Mouse (Mus musculus): ENCODE data around the gene Pam.

The Pam gene

DNA sequence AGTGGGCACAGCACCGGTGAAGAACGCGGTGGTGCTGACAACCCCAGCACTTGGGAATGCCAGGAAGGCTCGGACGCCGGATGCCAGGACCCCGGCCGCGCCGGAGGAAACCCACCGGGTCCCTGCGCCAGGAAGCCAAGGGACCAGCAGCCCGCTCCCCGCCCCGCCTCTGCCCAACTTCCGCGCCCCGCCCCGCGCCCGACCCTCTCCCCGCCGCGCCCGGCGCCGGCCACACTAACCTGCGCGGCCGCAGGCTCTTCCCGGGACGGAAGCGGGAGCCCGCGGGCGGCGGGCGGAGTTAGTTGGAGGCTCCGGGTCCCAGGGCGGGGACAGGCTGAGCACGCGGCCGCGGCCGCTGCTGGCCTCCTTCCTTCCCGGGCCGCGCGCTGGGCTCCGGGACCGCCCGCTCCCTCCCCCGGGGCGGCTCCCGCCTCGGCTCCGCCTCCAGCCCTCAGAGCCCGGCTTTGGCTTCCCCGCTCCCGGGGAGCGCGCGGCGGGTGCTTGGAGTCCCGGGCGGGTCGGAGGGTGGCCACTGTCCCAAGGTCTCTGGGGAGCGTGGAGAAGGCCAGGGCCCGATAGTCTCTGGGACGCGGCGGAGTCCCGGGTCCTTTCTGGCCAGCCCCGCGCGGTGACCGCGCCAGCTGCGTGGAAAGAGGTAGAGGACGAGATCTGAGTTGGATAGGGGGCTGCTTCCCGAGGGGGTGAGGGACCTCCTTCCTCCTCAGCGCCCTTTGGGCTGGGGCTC is at the start of gene Pam:
Pam (minus strand) TSS at position 401 of the 745 bp plus-strand sequence.
- in situ Hi-C loops (cut with MboI, MseI): loop anchor here in 1 of 2 experiments (10.0 kb wide), 1 partner anchor 731 kb away; no protein-coding TSS in a partner anchor

DNA sequence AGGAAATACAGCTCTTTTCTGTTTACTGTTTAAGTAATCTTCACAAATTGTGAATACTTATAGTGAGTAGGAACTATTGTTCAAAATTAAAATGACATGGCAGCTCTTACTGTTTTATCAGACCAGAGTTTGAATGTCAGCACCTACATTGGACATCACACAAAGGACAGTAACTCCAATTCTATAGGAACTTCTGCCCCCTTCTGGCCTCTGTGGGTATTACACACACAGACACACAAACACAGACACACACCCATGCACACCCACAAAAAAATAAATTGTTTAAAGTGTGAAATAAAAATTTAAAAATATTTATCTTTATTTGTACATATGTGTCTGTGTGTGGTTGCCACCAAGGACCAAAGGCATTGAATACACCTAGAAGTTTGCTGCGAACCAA is 49.4 kb upstream of the Pam start:
- in situ Hi-C loops (cut with MboI, MseI): loop anchor here in 1 of 2 experiments (10.0 kb wide), 1 partner anchor 330 kb away; no protein-coding TSS in a partner anchor

GRCm38 (mm10) chr1:98131244-98131643 is 35.8 kb upstream of the Pam start:
- in situ Hi-C loops (cut with MboI, MseI): no loop called here

DNA sequence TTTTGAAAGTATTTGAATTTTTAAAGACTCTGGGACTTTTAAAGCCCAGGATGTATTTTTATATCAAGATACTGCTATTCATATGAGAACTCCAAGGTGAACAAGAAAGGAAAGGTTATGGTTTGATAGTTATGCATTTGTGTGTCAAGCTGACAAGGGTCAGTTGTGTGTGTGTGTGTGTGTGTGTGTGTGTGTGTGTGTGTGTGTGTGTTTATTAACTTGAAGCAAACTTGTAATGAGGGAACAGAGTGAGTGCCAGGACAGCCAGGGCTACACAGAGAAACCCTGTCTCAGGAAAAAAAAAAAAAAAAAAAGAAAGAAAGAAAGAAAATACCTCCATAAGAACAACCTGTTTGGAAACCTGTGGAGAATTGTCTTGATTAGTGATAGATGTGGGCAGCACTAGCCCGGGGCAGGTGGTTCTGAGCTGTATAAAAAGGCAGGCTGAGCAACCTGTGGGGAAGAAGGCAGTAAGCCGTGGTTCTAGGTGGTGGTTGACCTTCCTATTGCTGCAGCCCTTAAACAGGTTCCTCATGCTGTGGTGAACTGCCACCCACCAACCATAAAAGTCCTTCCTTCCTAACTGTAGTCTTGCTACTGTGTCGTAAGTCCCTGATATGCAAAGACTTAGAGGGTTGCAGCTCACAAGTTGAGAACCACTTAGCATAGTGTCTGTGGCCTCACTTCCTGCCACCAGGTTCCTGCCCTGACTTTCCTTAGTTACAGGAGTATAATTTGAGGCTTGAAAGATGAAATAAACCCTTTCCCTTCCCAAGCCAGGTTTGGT is 34.3 kb upstream of the Pam start:
- in situ Hi-C loops (cut with MboI, MseI): no loop called here

- in situ Hi-C loops (cut with MboI, MseI): no loop called here
Measured at GRCm38 (mm10) chr1:98129111-98129510, 33.7 kb upstream of the Pam start.

DNA sequence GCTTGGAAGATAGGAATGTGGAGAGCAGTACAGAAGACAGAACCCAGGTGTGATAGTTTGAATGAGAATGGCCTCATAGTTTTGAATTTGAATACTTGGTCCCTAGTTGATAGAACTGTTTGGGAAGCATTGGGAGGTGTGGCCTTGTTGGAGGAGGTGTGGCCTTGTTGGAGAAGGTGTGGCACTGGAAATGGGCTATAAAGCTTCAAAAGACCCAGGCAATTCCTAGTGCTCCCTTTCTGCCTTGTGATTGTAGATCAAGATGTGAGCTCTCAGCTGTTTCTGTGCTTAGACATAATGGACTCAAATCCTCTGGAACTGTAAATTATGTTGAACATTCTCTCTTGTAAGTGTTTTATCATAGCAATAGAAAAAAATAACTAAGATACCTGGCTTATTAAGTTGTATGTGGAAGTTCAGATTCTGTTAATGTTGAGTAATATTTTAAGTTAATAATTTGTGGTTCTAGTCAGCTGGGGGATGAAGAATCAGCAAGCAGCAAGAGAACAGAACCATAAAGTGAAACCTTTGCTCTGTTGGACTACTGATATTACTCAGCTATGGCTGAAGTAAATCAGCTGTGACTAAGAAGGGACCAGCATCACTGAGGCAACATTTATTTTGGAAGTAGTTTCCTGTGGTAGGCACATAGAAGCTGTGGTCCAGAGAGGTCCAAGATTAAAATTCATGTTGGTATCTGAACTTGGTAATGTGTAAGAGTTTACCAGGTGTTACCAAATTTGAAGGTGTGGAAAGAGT is 33.1 kb upstream of the Pam start:
- in situ Hi-C loops (cut with MboI, MseI): no loop called here

DNA sequence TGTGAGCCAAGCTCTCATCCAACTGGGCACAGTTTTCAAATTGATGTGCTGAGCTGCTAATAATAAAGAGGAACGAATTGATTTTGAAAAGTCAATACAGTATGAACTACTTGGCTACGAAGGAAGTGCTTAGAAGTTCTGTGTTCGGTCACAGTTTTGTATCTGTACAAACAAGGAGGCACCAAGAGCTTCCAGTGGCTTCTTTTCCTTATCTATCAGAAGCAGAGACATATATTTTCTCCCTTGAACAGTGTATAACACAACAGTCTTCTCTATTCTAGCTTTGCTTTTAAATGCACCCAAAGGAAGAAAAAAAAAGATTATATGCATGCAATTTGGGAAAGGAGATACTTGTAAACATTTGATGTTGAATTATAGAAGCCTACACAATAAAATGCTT is 30.8 kb upstream of the Pam start:
- in situ Hi-C loops (cut with MboI, MseI): no loop called here

- in situ Hi-C loops (cut with MboI, MseI): no loop called here
Measured at GRCm38 (mm10) chr1:98124727-98125126, 29.3 kb upstream of the Pam start.

DNA sequence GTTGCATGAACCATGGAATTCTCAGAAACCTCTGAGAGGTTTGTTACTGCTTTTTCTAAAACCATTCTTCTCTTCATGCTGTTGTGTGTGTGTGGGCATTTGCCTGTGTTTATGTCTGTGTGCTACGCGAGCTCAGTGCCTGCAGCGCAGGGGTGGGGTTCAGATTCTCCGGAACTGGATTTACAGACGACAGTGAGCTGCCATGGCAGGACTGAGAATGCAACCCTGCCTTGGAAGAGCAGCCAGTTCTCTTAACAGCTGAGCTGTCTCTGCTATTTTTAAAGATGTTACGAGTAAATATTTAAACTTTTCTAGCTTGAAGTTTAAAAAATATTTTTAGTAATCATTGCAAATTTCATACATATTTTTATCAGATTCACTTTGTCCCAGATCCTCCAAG is 24.1 kb upstream of the Pam start:
- in situ Hi-C loops (cut with MboI, MseI): no loop called here

GRCm38 (mm10) chr1:98107599-98107998 is 12.2 kb upstream of the Pam start:
- in situ Hi-C loops (cut with MboI, MseI): no loop called here

DNA sequence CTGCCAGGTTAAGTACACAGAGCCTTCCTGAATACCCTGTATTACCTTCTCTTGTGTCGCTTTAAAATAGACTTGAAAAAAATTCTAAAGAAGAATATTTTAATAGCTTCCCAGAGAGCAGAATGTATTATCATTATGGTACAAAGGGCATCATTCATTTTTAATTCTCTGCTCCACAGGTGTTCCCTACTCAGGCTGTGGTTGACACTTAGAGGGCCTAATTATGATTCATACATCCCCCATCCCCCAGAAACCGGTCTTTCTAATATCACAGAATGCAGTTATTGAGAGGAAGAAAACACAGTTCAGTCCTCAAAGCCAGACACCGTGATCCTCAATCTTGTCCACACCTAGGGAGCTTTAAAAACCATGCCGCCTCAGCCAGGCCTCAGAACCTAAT is 4.0 kb upstream of the Pam start:
- in situ Hi-C loops (cut with MboI, MseI): loop anchor here in 1 of 2 experiments (10.0 kb wide), 1 partner anchor 735 kb away; no protein-coding TSS in a partner anchor

DNA sequence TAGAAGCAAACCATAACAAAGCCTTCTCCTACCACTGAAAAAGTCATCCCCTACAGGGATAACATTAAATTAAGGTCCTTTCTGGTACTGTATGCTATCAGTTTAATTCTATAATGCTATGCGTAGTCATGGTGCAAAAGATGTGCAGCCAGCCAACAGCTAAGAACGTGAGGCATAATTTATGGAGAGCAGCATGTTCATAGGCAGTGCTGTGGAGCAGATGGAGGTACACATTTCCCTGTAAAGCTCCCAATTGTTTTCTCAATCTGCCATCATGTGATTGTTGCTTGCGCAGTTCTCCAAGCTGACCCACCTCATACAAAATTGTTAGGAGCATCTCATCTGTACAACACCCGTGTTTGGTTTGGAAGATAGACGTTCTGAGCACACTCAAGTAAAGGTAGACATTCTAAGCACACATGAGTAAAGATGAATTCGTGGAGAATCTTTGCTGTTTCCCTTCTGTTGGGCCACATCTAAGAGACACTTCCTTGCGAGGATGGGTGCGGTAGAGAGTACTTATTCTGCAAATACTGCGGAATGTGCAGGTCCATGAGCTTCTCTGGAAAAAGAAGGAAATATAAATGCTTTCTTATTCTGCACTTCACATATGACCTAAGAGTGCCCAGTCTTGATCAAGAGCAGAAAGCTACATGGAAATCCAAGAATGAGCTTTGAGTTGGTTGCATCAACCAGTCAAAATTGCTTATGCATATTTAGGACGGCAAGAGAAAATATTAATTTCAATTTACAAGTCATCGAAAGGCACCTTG is 2.7 kb upstream of the Pam start:
- in situ Hi-C loops (cut with MboI, MseI): loop anchor here in 1 of 2 experiments (10.0 kb wide), 1 partner anchor 733 kb away; no protein-coding TSS in a partner anchor

GRCm38 (mm10) chr1:98096396-98096935 is 1.0 kb upstream of the Pam start:
- in situ Hi-C loops (cut with MboI, MseI): loop anchor here in 1 of 2 experiments (10.0 kb wide), 1 partner anchor 732 kb away; no protein-coding TSS in a partner anchor

DNA sequence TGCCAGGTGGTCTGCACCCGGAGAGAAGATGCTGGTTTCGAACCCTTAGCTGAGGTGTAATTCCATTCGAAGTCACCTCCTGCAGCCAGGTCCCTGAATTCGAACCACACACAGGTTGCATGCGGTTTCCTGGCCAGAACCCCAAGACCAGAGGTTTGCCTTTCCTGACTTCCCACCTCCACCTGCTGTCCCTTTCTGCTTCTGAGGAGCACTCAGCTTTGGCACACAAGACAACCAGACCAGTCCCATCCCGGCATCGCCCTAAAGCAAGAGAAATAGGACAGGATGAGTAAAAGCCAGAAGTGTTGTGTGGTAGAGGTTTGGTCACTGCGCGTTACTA is 515 bp upstream of the Pam start:
- in situ Hi-C loops (cut with MboI, MseI): loop anchor here in 1 of 2 experiments (10.0 kb wide), 1 partner anchor 731 kb away; no protein-coding TSS in a partner anchor

- in situ Hi-C loops (cut with MboI, MseI): loop anchor here (5.0 to 10.0 kb wide), 2 partner anchors 77 to 730 kb away; no protein-coding TSS in a partner anchor
Measured at GRCm38 (mm10) chr1:98094811-98095245, 618 bp downstream of the Pam start.

DNA sequence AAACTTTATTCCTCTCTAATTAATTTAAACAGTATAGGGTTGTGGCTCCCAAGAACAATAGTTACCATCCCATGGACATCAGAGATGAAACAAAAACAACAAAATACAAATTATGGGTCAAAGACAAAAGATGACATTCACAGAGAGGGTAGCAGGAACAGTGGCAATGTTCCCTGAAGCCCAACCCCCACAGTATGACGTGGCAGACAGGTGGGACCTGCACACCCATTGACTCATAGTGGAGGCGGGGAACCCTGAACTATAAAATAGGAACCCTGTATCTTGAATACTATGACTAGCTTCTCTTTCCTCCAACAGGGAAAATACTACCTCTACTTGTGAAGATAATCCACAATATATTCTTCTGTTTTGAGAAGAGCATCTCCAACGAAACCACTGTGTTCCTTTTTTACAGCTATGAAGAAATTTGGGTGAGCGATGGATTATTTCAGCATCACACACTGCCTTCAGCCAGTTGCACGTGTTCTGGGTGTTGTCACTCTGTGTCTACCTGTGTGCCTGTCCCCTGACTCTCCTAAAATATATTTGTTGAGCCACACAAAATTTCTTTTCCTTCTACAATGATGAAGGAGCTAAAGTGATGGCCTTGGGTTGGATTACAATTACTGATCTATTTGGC is 6.0 kb downstream of the Pam start:
- in situ Hi-C loops (cut with MboI, MseI): loop anchor here in 1 of 2 experiments (5.0 kb wide), 1 partner anchor 48 kb away; no protein-coding TSS in a partner anchor

DNA sequence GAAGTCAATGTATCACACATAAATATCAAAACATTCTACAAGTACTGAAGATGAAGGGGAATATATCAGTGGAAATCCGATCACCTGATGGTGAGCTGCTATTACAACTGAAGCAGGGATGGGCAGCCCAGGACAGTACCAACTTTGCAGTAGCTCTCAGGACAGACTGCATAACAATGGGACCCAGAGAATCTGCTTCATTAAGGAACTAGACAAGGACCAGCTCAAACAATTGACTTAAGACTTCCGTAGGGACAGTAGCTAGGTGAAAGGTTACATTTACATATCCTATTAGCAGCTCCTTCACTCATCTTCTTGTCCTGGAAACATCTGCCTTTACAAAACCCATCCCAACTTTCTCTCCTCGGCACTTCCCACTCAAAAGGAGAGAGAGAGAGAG is 9.0 kb downstream of the Pam start:
- in situ Hi-C loops (cut with MboI, MseI): loop anchor here in 1 of 2 experiments (5.0 kb wide), 1 partner anchor 51 kb away; no protein-coding TSS in a partner anchor

DNA sequence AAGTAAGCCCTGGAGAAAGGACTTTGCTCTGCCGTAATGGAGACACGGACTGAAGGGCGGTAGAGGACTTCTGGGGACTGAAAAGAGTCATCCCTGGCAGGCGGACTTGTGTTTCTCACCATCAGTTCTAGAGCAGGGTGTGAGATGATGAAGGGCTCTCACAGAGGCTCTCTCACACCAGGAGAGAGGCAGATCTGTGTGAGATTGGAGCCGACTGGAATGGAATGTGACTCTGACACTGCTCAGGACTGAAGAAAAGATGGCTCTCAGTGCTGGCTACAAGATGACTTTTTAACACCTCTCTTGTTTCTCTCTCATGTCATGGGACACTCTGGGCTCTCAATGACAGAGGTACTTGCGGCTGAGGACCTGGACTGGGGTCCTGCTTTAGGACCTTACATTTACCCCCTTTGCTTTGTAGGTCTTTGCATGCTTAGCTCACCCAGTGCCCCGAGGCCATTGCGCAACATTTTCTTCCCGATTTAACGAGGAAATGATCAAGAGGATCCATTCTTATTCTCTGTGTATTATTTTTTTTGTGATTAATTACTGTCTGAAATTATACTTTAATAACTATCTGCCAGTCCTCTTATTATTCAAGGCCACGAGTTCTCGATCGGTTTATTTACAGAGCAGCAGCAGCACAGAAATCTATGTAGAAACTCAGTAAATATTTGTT is 10.7 kb downstream of the Pam start:
- in situ Hi-C loops (cut with MboI, MseI): loop anchor here in 1 of 2 experiments (5.0 kb wide), 1 partner anchor 53 kb away; no protein-coding TSS in a partner anchor

DNA sequence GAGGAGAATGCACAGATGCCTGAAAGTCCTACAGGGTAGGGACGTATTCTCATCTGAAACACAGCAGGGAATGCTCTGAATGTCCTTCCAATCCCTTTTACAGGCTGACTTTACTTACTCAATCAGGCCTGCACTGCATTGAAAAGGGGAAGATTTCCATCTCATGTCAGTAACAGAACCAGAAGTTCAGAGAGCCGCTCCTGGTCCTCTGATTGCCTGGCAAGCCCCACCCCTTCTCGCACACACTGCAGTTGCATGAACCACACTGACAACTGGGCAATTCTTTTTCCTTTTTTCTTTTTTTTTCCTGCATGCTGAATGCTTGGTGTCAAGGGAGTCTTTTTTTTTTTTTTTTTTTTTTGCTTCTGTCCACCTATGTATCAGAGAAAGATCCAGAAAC is 11.9 kb downstream of the Pam start:
- in situ Hi-C loops (cut with MboI, MseI): no loop called here
